Mouse (Mus musculus): ENCODE results near the gene Rpsa. TPM values are rescaled to one million over a fixed set of nuclear protein-coding genes. Genes with fewer than 3 reads are reported as not detected.

Gene Rpsa
- total and polyA plus RNA-seq, 3 experiments: 3,563 to 4,053 (median 3,991) TPM

DNA sequence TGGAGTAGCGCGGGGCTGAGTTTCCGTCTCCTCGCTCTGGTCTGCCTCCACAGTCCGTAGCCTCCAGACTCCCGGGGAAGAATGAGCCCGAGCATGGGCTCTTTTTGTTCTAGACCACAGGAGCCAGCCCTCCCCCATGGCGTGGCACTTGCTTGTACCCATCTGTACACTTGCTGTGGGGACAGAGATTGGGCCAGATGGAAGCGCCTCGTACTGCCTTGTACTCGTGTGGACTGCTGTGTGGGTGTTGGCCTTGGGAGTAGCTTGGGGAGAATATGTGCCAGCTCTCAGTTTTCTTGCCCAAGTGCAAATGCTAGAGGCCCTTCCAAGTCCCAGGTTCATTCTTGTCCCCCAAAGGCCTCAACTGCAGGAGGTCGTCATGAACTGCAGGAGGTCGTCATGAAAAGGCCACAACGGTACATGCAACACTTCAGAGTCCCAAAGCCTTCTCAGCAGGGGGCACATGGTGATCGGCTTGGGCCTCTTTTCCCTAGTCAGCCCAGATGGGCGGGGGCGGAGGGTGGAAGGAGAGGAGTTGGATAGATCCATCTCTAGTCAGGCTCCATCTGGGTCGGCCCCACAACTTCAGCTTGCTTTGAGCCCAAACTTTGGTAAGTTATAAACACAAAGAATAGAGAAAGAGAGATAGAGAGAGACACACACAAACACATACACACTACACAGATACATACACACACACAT, 47.1 kb downstream of the Rpsa start:
- Histone ChIP-seq H3K9ac (ENCODE audit: insufficient read depth, low read depth) (no peak overlapping the region), H3K9me3 (replicated peaks; ENCODE audit: low read length) (peaks cover 10% of the 10 kb centered on the region), H3K79me2 (replicated peaks; ENCODE audit: control insufficient read depth, extremely low read depth, insufficient read depth, poor library complexity, severe bottlenecking) (no peaks in the 10 kb centered on the region), H3K36me3 (replicated peaks in 1 of 2; ENCODE audit: control insufficient read depth in 1 of 2, insufficient read depth in 1 of 2, low read length in 1 of 2) (no peaks in the 10 kb centered on the region), H3K4me3 (replicated peaks in 1 of 3; ENCODE audit: low read depth in 2 of 3, low read length in 2 of 3, poor library complexity in 1 of 3) (no peak overlapping the region), H3K4me1 (ENCODE audit: control insufficient read depth in 1 of 2, insufficient read depth in 2 of 2) (peaks cover 6 to 7% of the 10 kb centered on the region in 2 experiments; a peak in 3 of 4 replicates), H3K4me2 (ENCODE audit: insufficient read depth, low read depth, poor library complexity, severe bottlenecking) (no peak overlapping the region), H3K27ac (ENCODE audit: insufficient read depth, low read depth) (no peak overlapping the region), H3K27me3 (replicated peaks) (peaks cover 8% of the 10 kb centered on the region)
- dilution Hi-C loops (cut with MboI; ENCODE audit: extremely low pct_ligation_motif_present, extremely low pct_unique_long_range_greater_than_20kb, low sequenced_read_pairs): no loop called here
- TF ChIP-seq MYC (IDR thresholded peaks at IDR 0.05; ENCODE audit: low read depth, low read length) (no peak), CHD2 (IDR thresholded peaks at IDR 0.05; ENCODE audit: low read length) (no peak), NRF1 (IDR thresholded peaks at IDR 0.05; ENCODE audit: low read depth, low read length) (no peak), GABPA (IDR thresholded peaks at IDR 0.05; ENCODE audit: insufficient replicate concordance, low read depth, low read length) (no peak), SMC3 (IDR thresholded peaks at IDR 0.05; ENCODE audit: low read depth, low read length) (no peak), MAFK (IDR thresholded peaks at IDR 0.05; ENCODE audit: insufficient replicate concordance, low read length) (no peak), TCF12 (IDR thresholded peaks at IDR 0.05; ENCODE audit: low read depth, low read length) (no peak), RCOR1 (conservative IDR thresholded peaks at IDR 0.05; ENCODE audit: low read depth, low read length) (no peak), KAT2A (IDR thresholded peaks at IDR 0.05; ENCODE audit: insufficient replicate concordance, low read length) (no peak), ELF1 (IDR thresholded peaks at IDR 0.05; ENCODE audit: low read depth, low read length) (no peak), POLR2A (IDR thresholded peaks at IDR 0.05; ENCODE audit: low read depth, low read length) (no peak), USF1 (IDR thresholded peaks at IDR 0.05; ENCODE audit: low read depth, low read length) (no peak), RAD21 (IDR thresholded peaks at IDR 0.05; ENCODE audit: low read depth, low read length) (no peak), USF2 (conservative IDR thresholded peaks at IDR 0.05; ENCODE audit: low read depth, low read length) (no peak), HCFC1 (IDR thresholded peaks at IDR 0.05; ENCODE audit: low read depth, low read length) (no peak), JUN (IDR thresholded peaks at IDR 0.05; ENCODE audit: insufficient read depth, low read depth, low read length) (no peak), UBTF (IDR thresholded peaks at IDR 0.05; ENCODE audit: low read depth, low read length) (no peak), MAZ (IDR thresholded peaks at IDR 0.05; ENCODE audit: low read depth, low read length) (no peak), SIN3A (IDR thresholded peaks at IDR 0.05; ENCODE audit: low read length) (no peak), E2F4 (IDR thresholded peaks at IDR 0.05; ENCODE audit: insufficient replicate concordance, low read depth, low read length) (no peak)
- DNase-seq (ENCODE audit: extremely low read depth): no peak
- in situ Hi-C loops (cut with MboI; ENCODE audit: low pct_ligation_motif_present, low pct_unique_long_range_greater_than_20kb, low sequenced_read_pairs): no loop called here

DNA sequence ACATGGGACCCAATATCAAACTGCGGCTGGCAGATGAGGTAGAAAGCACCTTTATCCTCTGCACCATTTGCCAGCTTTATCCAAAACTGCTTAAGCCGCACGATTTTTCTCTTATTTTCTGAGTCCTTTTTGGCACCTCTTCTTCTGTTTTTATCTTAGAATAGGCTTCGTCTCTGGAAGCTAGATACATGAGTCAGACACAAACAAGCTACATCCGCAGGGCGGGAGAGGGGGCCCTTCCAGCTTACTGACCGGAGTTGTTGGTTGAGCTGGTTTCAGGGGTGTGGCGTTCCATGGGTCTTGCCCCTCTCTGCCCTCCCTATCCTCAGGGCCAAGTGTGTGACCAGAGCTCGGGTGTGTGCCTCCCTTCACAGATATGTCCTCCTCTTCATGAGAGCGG, 51.3 kb downstream of the Rpsa start:
- Histone ChIP-seq H3K9me3 (replicated peaks; ENCODE audit: low read length) (no peaks in the 10 kb centered on the region), H3K27me3 (replicated peaks) (peaks cover 1% of the 10 kb centered on the region), H3K27ac (ENCODE audit: insufficient read depth, low read depth) (no peak overlapping the region), H3K4me3 (replicated peaks in 1 of 3; ENCODE audit: low read depth in 2 of 3, low read length in 2 of 3, poor library complexity in 1 of 3) (no peak overlapping the region), H3K4me1 (ENCODE audit: control insufficient read depth in 1 of 2, insufficient read depth in 2 of 2) (peaks cover 6 to 7% of the 10 kb centered on the region in 2 experiments; a peak in 3 of 4 replicates), H3K36me3 (replicated peaks in 1 of 2; ENCODE audit: control insufficient read depth in 1 of 2, insufficient read depth in 1 of 2, low read length in 1 of 2) (no peaks in the 10 kb centered on the region), H3K79me2 (replicated peaks; ENCODE audit: control insufficient read depth, extremely low read depth, insufficient read depth, poor library complexity, severe bottlenecking) (no peaks in the 10 kb centered on the region), H3K4me2 (ENCODE audit: insufficient read depth, low read depth, poor library complexity, severe bottlenecking) (peak overlapping the region; percentile 87; the same call in 1 of the 2 replicates), H3K9ac (ENCODE audit: insufficient read depth, low read depth) (no peak overlapping the region)
- in situ Hi-C loops (cut with MboI; ENCODE audit: low pct_ligation_motif_present, low pct_unique_long_range_greater_than_20kb, low sequenced_read_pairs) (no loop called here), dilution Hi-C loops (cut with MboI; ENCODE audit: extremely low pct_ligation_motif_present, extremely low pct_unique_long_range_greater_than_20kb, low sequenced_read_pairs) (no loop called here)
- no peak for DNase-seq (ENCODE audit: extremely low read depth)
- TF ChIP-seq NRF1 (IDR thresholded peaks at IDR 0.05; ENCODE audit: low read depth, low read length) (no peak), SMC3 (IDR thresholded peaks at IDR 0.05; ENCODE audit: low read depth, low read length) (no peak), E2F4 (IDR thresholded peaks at IDR 0.05; ENCODE audit: insufficient replicate concordance, low read depth, low read length) (no peak), UBTF (IDR thresholded peaks at IDR 0.05; ENCODE audit: low read depth, low read length) (no peak), EP300 (IDR thresholded peaks at IDR 0.05; ENCODE audit: low read length) (no peak), BHLHE40 (IDR thresholded peaks at IDR 0.05; ENCODE audit: low read depth, low read length) (no peak), CHD1 (IDR thresholded peaks at IDR 0.05; ENCODE audit: low read depth, low read length) (no peak), MAFK (IDR thresholded peaks at IDR 0.05; ENCODE audit: insufficient replicate concordance, low read length) (no peak)
